Mouse (Mus musculus): ENCODE measurements at regions not wholly inside any gene's neighbourhood (a gene's known extent, or its start where the extent isn't known, plus 50 kb on each side); places are given as distances from the start of the nearest gene placed in this dataset.

DNA sequence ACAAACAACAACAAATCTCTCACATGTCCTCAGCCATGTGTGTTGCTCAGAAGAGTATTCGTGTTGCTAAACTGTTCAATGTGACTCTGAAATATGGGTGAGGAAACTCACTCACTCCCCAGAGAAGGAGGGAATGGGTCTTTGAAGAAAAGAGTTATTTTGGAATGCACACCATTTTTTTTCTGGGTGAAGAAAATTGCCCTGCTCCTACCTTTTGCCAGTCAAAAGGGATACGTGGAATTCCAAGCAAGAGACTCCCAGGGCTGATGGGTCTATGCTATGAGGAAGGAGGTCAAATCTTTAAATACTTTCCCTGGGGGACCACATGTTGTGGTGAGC, 163.8 kb downstream of the Icos start:
- TF ChIP-seq GATA1 (IDR thresholded peaks at IDR 0.05; ENCODE audit: borderline replicate concordance, low read length) = no peak
- TF ChIP-seq FLI1 (IDR thresholded peaks at IDR 0.05; ENCODE audit: low read length) = no peak

All from megakaryocyte, embryonic 14.5 days (primary cell).